Mouse (Mus musculus) T-cell, adult 2 months (primary cell): Measurements from ENCODE around the gene Pard3.

Experiments
- DNase-seq: peaks from one replicate; pipeline ENCODE4 v3.0.0; 2022; ENCODE audit warnings: low spot score

Gene Pard3

GRCm38 (mm10) chr8:127439392-127440160, 375.9 kb downstream of the Pard3 start:
- DNase-seq: no peak

- DNase-seq: no peak
These were observed 376.6 kb downstream of the Pard3 start for GRCm38 (mm10) chr8:127440161-127440833.

- no peak for DNase-seq
These were observed 377.3 kb downstream of the Pard3 start for GRCm38 (mm10) chr8:127440834-127441485.

- DNase-seq: no peak
These were observed 383.7 kb downstream of the Pard3 start for GRCm38 (mm10) chr8:127447401-127447800.

GRCm38 (mm10) chr8:127449066-127449840, 385.6 kb downstream of the Pard3 start:
- no peak for DNase-seq

- DNase-seq: no peak
These were observed 387.4 kb downstream of the Pard3 start for GRCm38 (mm10) chr8:127450954-127451668.

GRCm38 (mm10) chr8:127452364-127452763, 388.7 kb downstream of the Pard3 start:
- DNase-seq: no peak

- DNase-seq: no peak
These were observed 394.2 kb downstream of the Pard3 start for GRCm38 (mm10) chr8:127457901-127458300.

GRCm38 (mm10) chr8:127461173-127461572, 397.5 kb downstream of the Pard3 start:
- DNase-seq: no peak

- no peak for DNase-seq
These were observed 398.8 kb downstream of the Pard3 start for GRCm38 (mm10) chr8:127462378-127462935.

- no peak for DNase-seq
These were observed 400.6 kb downstream of the Pard3 start for GRCm38 (mm10) chr8:127464300-127464699.

- no peak for DNase-seq
These were observed 408.5 kb downstream of the Pard3 start for GRCm38 (mm10) chr8:127472204-127472603.

- no peak for DNase-seq
These were observed 416.3 kb downstream of the Pard3 start for GRCm38 (mm10) chr8:127480003-127480402.

- no peak for DNase-seq
These were observed 421.9 kb downstream of the Pard3 start for GRCm38 (mm10) chr8:127485618-127486017.

- no peak for DNase-seq
These were observed 428.3 kb downstream of the Pard3 start for GRCm38 (mm10) chr8:127491963-127492362.

- peak; percentile 33 for DNase-seq
These were observed 431.6 kb downstream of the Pard3 start for GRCm38 (mm10) chr8:127495226-127495780.

- DNase-seq: no peak
These were observed 435.5 kb downstream of the Pard3 start for GRCm38 (mm10) chr8:127498997-127499719.

- DNase-seq: peak; percentile 6
These were observed 436.0 kb downstream of the Pard3 start for GRCm38 (mm10) chr8:127499720-127500114.

- peak; percentile 63 for DNase-seq
These were observed 436.5 kb downstream of the Pard3 start for GRCm38 (mm10) chr8:127500206-127500605.

- peak; percentile 11 for DNase-seq
These were observed 438.1 kb downstream of the Pard3 start for GRCm38 (mm10) chr8:127501756-127502155.
